Mouse (Mus musculus) MEL (cell line): Measurements from ENCODE around the gene Msi2.

Source experiments
- CTCF ChIP-seq, 3 experiments: IDR thresholded peaks in 2 of 3; conservative IDR thresholded peaks in 1 of 3; 2 replicates each; pipeline ENCODE4 v1.5.1; 2011 to 2012; ENCODE audit warnings: low read length in 3 of 3, low read depth in 2 of 3, mild to moderate bottlenecking in 2 of 3, improper control_type of control experiment in 1 of 3, inconsistent platforms in 1 of 3, mixed read lengths in 1 of 3, moderate library complexity in 1 of 3; ENCODE audit not compliant: control insufficient read depth in 1 of 3, insufficient read depth in 1 of 3, poor library complexity in 1 of 3, severe bottlenecking in 1 of 3
- E2F4 ChIP-seq: IDR thresholded peaks from 2 replicates; pipeline ENCODE4 v1.6.1; 2011; ENCODE audit warnings: low read depth, low read length, improper control_type of control experiment, borderline replicate concordance
- EP300 ChIP-seq, 2 experiments: IDR thresholded peaks; 2 replicates each; pipeline ENCODE4 v1.6.1; 2011; ENCODE audit warnings: improper control_type of control experiment in 2 of 2, low read length in 2 of 2, low read depth in 1 of 2, mild to moderate bottlenecking in 1 of 2
- HCFC1 ChIP-seq: IDR thresholded peaks from 2 replicates; pipeline ENCODE4 v1.6.1; 2012; ENCODE audit warnings: low read depth, mild to moderate bottlenecking, inconsistent platforms, low read length, improper control_type of control experiment, moderate library complexity
- KAT2A ChIP-seq: conservative IDR thresholded peaks from 2 replicates; pipeline ENCODE4 v1.6.1; 2012; ENCODE audit warnings: low read depth, low read length, improper control_type of control experiment, inconsistent platforms
- MAZ ChIP-seq: IDR thresholded peaks from 2 replicates; pipeline ENCODE4 v1.6.1; 2012; ENCODE audit warnings: low read depth, mild to moderate bottlenecking, inconsistent platforms, low read length, improper control_type of control experiment
- POLR2A ChIP-seq, 2 experiments: IDR thresholded peaks; 2 replicates each; pipeline ENCODE4 v1.6.1; 2011 to 2012; ENCODE audit warnings: low read length in 2 of 2, mild to moderate bottlenecking in 2 of 2, control low read depth in 1 of 2, improper control_type of control experiment in 1 of 2, low read depth in 1 of 2, moderate library complexity in 1 of 2; ENCODE audit not compliant: control insufficient read depth in 1 of 2, insufficient read depth in 1 of 2, poor library complexity in 1 of 2
- RAD21 ChIP-seq: IDR thresholded peaks from 2 replicates; pipeline ENCODE4 v1.6.1; 2011; ENCODE audit warnings: mild to moderate bottlenecking, low read depth, low read length, improper control_type of control experiment
- TBP ChIP-seq: IDR thresholded peaks from 2 replicates; pipeline ENCODE4 v1.8.0; 2011; ENCODE audit warnings: low read depth, low read length, improper control_type of control experiment
- UBTF ChIP-seq: IDR thresholded peaks from 2 replicates; pipeline ENCODE4 v1.6.1; 2012; ENCODE audit warnings: low read depth, mild to moderate bottlenecking, inconsistent platforms, low read length, improper control_type of control experiment, moderate library complexity, borderline replicate concordance; ENCODE audit not compliant: insufficient read depth
- USF2 ChIP-seq, 2 experiments: IDR thresholded peaks; 2 replicates each; pipeline ENCODE4 v1.6.1; 2011 to 2012; ENCODE audit warnings: improper control_type of control experiment in 2 of 2, low read length in 2 of 2, borderline replicate concordance in 1 of 2, inconsistent platforms in 1 of 2, low read depth in 1 of 2, mild to moderate bottlenecking in 1 of 2; ENCODE audit not compliant: insufficient read depth in 1 of 2
- ZC3H11A ChIP-seq: IDR thresholded peaks from 2 replicates; pipeline ENCODE4 v1.6.1; 2012; ENCODE audit warnings: low read depth, mild to moderate bottlenecking, inconsistent platforms, low read length, improper control_type of control experiment
- ZNF384 ChIP-seq: IDR thresholded peaks from 2 replicates; pipeline ENCODE4 v1.6.1; 2012; ENCODE audit warnings: low read depth, mild to moderate bottlenecking, inconsistent platforms, low read length, improper control_type of control experiment

GRCm38 (mm10) chr11:88660404-88660803 is 57.9 kb downstream of the Msi2 start:
- TF ChIP-seq POLR2A (IDR thresholded peaks at IDR 0.05; ENCODE audit: control insufficient read depth in 1 of 2, insufficient read depth in 1 of 2, low read depth in 1 of 2, low read length in 2 of 2, poor library complexity in 1 of 2) (no peak), HCFC1 (no peak), TBP (no peak), MAZ (no peak), RAD21 (no peak), CTCF (IDR thresholded peaks at IDR 0.05 in 2 of 3, conservative IDR thresholded peaks at IDR 0.05 in 1 of 3; ENCODE audit: control insufficient read depth in 1 of 3, insufficient read depth in 1 of 3, low read depth in 2 of 3, low read length in 3 of 3, poor library complexity in 1 of 3, severe bottlenecking in 1 of 3) (no peak), ZC3H11A (no peak), UBTF (no peak), EP300 (IDR thresholded peaks at IDR 0.05; ENCODE audit: low read depth in 1 of 2, low read length in 2 of 2) (no peak), USF2 (IDR thresholded peaks at IDR 0.05; ENCODE audit: borderline replicate concordance in 1 of 2, insufficient read depth in 1 of 2, low read depth in 1 of 2, low read length in 2 of 2) (no peak), ZNF384 (no peak), E2F4 (no peak), KAT2A (no peak)
